Mouse (Mus musculus): Measurements from ENCODE around the gene Slc38a3.

Gene Slc38a3

DNA sequence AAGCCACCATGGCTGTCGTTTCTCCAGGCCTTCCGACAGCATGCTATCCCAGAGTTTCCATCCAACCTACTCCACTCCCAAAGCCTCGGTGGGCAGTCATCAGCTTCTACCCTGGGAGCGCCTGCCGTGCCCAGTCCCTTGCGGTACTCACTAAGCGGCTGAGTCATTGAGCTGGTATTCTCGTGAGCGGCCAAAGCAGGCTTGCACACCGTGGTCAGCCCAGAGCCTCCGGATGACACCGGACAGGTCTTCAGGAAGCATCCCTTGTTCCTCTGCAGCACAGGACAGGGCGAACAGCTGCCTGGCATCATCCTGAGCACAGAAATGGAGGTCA lies 49.8 kb downstream of the Slc38a3 start:
- DNase-seq (ENCODE audit: low spot score in 2 of 2): no peak

GRCm38 (mm10) chr9:107618778-107619545 lies 50.4 kb downstream of the Slc38a3 start:
- DNase-seq (ENCODE audit: low spot score in 2 of 2): no peak

DNA sequence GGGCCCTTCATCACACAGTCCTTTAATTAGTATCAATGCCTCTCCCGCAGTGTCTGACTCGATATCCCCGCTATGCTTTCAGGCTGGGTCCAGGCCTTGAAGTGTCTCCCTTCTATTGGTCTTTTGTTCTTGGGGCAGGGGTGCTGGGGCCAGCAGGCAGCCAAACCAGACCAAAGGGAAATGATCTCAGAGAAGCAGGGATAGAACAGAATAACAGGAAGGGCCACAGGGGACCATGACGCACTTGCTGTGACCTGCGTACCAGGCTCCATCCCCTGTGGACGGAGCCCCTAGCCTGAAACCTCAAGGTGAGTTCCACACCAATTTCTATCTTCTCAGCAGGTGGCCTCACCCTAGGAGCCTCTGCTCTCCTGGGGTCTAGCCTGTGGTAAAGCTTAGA lies 51.2 kb downstream of the Slc38a3 start:
- no peak for DNase-seq (ENCODE audit: low spot score in 2 of 2)

- no peak for DNase-seq (ENCODE audit: low spot score in 2 of 2)
Measured at GRCm38 (mm10) chr9:107617461-107617860, 51.9 kb downstream of the Slc38a3 start.

DNA sequence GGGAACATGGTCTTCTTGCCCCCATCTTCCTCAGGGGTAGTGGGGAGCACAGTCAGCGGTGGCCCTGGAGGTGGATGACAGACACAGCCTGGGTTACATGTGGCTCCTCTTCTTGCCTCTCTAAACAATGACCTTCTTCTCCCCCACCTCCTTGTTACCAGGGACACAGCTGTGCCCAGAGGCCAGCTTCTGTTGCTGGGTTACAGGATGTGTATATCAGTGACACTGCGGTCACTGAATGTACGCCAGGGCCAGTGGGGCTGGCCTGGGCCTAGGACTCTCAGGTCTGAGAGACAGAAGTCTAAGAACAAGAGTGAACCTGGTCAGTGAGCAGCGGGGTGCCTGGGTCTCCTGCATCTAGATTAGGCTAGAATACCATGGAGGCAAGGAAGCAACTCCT lies 54.3 kb downstream of the Slc38a3 start:
- no peak for DNase-seq (ENCODE audit: low spot score in 2 of 2)

DNA sequence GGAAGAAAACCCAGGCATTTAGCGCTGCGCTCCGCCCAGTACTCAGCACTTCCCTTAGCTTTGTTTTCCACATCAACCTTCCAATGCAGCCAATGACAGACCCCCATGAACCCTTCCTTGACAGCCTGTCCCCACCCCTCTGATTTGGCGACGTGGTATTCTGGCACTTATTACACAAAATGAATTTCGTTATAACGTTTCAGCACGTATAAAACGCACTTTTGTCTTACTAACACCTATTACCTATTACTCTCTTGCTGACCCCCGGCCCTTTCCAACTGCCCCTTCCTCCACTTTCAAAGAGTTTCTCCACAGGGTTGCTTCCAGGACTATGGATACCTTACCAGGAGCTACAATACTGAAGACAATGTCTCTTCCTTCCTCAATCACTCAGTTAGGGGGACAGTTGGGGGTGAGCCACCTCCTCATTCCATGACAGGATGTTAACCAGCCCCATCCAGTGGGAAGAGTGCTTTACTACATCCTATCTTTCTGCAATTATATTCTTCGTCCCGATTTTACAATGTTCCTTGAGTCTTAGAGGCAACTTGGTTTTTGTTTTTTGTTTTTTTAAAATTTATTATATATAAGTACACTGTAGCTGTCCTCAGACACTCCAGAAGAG lies 56.3 kb downstream of the Slc38a3 start:
- no peak for DNase-seq (ENCODE audit: low spot score in 2 of 2)

DNA sequence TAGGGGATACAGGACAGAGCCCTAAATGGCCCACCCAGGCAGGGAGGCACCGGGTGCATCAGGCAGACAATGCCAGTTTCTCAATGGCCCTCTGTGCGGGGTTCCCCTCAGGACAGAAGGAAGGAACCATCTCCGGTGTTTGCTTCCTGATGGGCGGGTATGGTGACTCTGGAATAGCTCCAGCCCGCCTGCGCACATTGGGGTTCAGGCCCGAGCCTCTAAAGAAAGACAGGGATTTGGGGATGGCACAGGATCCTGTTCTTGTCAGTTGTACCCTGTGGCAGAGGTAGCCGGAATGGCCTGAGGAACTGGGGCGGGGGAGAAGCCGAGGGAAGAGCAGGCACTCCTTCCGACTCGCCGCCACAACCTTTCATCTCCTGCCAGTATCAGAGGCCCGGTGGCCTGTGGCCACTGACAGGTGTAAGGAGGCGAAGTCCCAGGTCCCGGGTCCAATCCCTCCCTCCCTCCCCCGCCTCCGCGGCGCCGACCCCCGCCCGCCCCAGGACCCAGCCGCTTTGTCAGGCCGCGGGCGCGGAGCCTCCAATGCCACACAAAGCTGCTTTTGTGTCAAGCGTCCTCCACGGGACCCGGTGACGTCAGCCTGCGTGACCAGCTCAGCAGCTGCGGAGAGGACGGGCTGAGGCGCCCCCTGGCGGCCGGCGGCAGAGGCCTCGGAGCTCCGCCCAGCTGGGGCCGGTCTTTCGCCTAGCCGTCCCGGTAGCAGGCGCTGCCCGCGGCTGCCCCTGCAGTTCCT lies 57.0 kb downstream of the Slc38a3 start:
- DNase-seq (ENCODE audit: low spot score in 2 of 2): peak; percentile 98 to 99

DNA sequence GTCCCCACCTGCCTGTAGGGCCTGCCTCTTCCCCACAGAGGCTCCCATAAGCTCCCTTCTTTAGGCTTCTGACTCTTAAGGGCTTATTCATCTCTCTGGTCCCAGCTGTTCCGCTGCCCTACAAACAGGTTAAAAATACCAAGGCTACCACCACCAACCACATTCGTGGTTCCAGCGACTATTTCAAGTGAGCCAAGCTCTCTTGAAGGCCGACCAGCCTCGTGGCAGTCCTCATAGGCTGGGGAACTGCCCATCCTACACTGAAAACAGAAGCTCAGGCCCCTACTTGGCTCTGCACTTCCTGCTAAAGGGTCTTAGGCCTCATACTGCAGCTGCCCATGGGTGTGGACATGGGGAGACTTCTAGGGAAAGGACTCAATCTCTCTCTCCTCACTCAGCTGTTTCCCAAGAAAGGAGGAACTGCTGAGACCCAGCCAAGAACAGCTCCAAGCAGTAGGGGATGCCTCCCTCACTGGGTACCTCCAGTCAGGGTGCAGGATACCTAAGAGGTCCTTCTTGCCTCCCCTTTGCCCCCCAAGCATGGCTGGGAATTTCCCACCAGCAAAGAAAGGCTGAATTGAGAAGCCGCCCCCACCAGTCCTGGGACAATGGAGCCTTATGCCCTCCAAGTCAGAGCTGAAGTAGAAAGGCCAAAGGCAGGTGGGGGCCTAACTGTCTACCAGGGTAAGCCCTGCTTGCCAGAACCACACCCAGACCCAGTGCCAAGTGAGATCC lies 57.7 kb downstream of the Slc38a3 start:
- peak in 1 of 2 experiments; percentile 70 for DNase-seq (ENCODE audit: low spot score in 2 of 2)

GRCm38 (mm10) chr9:107609433-107609830 lies 59.9 kb downstream of the Slc38a3 start:
- no peak for DNase-seq (ENCODE audit: low spot score in 2 of 2)

GRCm38 (mm10) chr9:107608741-107609432 lies 60.4 kb downstream of the Slc38a3 start, which contains the start of gene Sema3b:
Sema3b (minus strand) TSS chr9:107609229.
- DNase-seq (ENCODE audit: low spot score in 2 of 2): no peak

- no peak for DNase-seq (ENCODE audit: low spot score in 2 of 2)
Measured at GRCm38 (mm10) chr9:107607653-107608245, 61.6 kb downstream of the Slc38a3 start.

- DNase-seq (ENCODE audit: low spot score in 2 of 2): no peak
Measured at GRCm38 (mm10) chr9:107607036-107607435, 62.3 kb downstream of the Slc38a3 start.

DNA sequence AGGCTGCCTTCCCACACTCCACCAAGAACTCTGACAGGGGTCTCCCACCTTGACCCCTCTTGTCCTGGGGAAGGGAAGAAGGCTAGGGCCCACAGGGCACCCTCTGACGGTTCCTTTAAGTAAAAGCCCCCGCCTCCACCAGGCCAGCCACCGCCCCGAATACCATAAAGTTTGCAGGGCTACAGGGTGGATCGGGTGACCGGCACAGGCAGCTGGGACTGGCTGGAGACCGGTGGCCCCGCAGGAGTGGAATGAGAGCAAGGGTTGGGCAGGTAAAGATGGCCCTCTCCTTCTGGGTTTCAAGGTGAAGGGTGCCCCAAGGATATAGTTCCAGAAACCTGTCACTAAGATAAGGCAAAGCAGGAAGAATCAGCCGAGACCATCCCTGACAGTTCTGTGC lies 62.7 kb downstream of the Slc38a3 start:
- DNase-seq (ENCODE audit: low spot score in 2 of 2): no peak

DNA sequence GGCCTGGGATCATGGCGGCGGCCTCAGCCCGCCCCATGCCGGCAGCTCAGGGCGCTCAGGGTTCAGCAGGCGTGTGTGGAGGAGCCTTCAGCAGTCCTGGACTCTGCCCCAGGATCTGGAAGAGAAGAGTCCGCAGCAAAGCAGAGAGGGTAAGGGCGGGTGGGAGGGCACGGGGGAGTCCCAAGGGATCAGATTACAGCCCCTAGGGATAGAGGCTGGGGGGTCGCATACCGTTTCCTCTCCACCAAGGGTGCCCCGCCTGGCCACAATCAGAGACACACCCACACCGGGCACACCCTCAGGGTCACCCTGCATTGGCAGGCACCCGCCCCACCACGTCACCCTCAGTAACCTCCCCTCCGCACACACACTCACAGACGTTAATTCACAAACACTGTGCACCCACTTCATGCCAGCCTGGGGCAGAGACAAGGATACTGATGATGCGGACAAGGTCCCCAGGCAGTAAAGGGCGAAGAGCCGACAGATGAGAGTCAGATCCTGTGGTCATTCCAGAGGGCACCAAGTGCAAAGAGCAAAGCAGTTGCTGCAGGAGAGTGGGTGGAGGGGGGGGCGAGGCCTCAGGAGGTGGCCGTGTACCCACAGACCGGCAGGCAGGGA lies 64.2 kb downstream of the Slc38a3 start:
- DNase-seq (ENCODE audit: low spot score in 2 of 2): no peak

- DNase-seq (ENCODE audit: low spot score in 2 of 2): no peak
Measured at GRCm38 (mm10) chr9:107603251-107603650, 66.1 kb downstream of the Slc38a3 start.

- peak; percentile 88 to 94 for DNase-seq (ENCODE audit: low spot score in 2 of 2)
Measured at GRCm38 (mm10) chr9:107602068-107602648, 67.2 kb downstream of the Slc38a3 start.

DNA sequence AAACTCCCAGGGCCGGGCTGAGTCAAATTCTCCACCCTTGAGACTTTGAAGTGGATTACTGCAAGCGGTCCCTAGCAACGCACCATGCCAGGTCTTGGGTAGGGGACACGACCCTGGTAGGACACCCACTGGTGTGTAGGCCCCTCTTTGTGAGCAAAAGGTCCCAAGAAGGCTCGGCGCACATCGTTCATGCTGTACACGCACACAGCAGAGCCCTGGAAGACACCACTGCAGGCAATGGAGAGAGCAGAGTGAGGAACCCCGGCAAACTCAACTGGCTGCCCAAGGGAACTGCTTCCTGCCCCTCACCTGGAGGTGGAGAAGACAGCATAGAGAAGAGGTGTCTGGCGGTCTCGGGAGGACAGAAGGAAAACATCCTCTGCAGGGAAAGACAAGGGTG lies 68.1 kb downstream of the Slc38a3 start:
- DNase-seq (ENCODE audit: low spot score in 2 of 2): no peak

DNA sequence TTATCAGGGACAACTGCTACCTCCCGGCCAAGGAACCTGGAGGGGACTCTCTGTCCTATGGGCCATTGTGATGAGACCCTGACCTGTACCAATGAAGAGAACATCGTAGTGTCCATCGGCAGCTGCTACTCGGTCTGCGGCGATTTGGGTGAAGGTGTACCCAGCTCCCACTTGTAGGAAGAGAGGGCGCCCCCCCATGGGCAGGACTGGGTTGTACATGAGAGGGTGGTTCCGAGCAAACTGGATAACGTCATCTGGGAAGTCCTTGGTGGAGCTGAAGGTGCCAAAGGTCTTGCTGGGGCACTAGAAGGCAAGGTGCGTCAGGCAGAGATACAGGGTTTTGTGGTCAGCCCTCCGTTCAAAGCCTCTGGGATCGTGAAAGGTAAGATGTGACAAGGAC lies 68.6 kb downstream of the Slc38a3 start:
- DNase-seq (ENCODE audit: low spot score in 2 of 2): no peak

Measured in right cerebral cortex, postnatal 10 days (tissue).